Mouse (Mus musculus): Measurements from ENCODE around the gene Gm17617.

DNA sequence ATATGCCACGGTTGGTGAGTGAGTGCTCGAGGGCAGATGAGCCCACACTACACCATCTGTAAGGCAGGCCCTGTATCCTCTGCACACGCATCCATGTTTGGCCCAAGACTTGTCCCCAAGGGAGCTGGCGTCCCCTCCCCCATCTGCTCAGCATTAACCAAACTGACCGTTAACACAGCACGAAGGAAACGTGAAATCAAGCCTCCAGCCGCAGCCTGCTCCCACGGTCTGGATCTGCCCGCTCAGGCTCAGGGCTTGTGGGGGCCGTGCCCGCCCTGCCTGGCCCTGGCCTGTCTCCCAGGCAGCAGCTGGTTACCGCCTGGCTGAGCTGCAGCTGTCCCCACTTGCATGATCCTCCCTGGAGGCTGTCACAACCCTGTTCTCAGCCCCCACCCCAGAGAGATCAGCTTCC lies 35.6 kb upstream of the Gm17617 start:
- no peak for TF ChIP-seq CTCF (IDR thresholded peaks at IDR 0.05; ENCODE audit: low read depth)
- TF ChIP-seq EP300 (optimal IDR thresholded peaks at IDR 0.05), result no peak

Measured in stomach, postnatal 0 days (tissue).